Mouse (Mus musculus) duodenum, adult 2 months (tissue): Measurements from ENCODE around the gene Tcfl5. TPM values are rescaled to one million over a fixed set of nuclear protein-coding genes. Genes with fewer than 3 reads are reported as not detected.

ENCODE experiments used
- polyA plus RNA-seq: library from polyadenylated mRNA; depleted of rRNA; stranded (reverse); fragments of >200 nt; gene quantifications from 2 replicates; pipeline ENCODE4 v1.2.3, GENCODE M21; 2012; ENCODE audit warnings: low replicate concordance; rRNA removed

Tcfl5 gene
- polyA plus RNA-seq = not detected in 2 replicates

GRCm38 (mm10) chr2:180642555-180643260 lies at the start of gene Tcfl5:
Gene Tcfl5 (minus strand): TSS chr2:180642708.

GRCm38 (mm10) chr2:180597490-180597889 lies 45.0 kb downstream of the Tcfl5 start, which contains the start of gene Col9a3:
Gene Col9a3 (plus strand): TSS chr2:180597790.

GRCm38 (mm10) chr2:180589123-180589831 lies 53.2 kb downstream of the Tcfl5 start, which contains the start of gene Ogfr:
Gene Ogfr (plus strand): TSS chr2:180589245.

GRCm38 (mm10) chr2:180581002-180581401 lies 61.5 kb downstream of the Tcfl5 start, which contains the start of gene Mrgbp:
Gene Mrgbp (plus strand): TSS chr2:180581304.

Other genes with a start within 250 kb of the Tcfl5 start
- gene Slco4a1, start 186.5 kb downstream of the Tcfl5 start, polyA plus RNA-seq = 11.3 and 16.5 TPM in 2 replicates
- gene Ntsr1, start 142.7 kb downstream of the Tcfl5 start, polyA plus RNA-seq = 0.56 and 1.2 TPM in 2 replicates
- 13.3 and 18.2 TPM in 2 replicates for gene Mrgbp, start 61.4 kb downstream of the Tcfl5 start, polyA plus RNA-seq
- gene Ogfr, start 53.5 kb downstream of the Tcfl5 start, polyA plus RNA-seq = 15.0 and 30.8 TPM in 2 replicates
- 0.97 and 3.3 TPM in 2 replicates for gene Col9a3, start 44.9 kb downstream of the Tcfl5 start, polyA plus RNA-seq
- 4.5 and 7.1 TPM in 2 replicates for gene Dido1, start 67.3 kb upstream of the Tcfl5 start, polyA plus RNA-seq
- gene Gid8, start 67.4 kb upstream of the Tcfl5 start, polyA plus RNA-seq = 10.2 and 11.5 TPM in 2 replicates
- gene Slc17a9, start 82.6 kb upstream of the Tcfl5 start, polyA plus RNA-seq = 8.9 and 29.1 TPM in 2 replicates
- gene Bhlhe23, start 134.2 kb upstream of the Tcfl5 start, polyA plus RNA-seq = not detected in 2 replicates